Comparison of ENCODE assay signal across 8 mouse cellular contexts in genomic region chr13:95618309-95618712, GRCm38 (mm10). TPM values are rescaled to one million over a fixed set of nuclear protein-coding genes. Genes with fewer than 3 reads are reported as not detected.
A peak's percentile ranks its signal among the peaks of the same experiment; 100 is the strongest.
DNase-seq lines count a peak whose midpoint lies in the region; ATAC-seq and TF ChIP-seq lines count a peak whose summit lies in the region.

Gene F2r (minus strand): TSS chr13:95618487.

- peak; percentile 90 for ATAC-seq in forebrain, postnatal 0 days
- peak; percentile 93 for ATAC-seq in lung, postnatal 0 days

- H3K4me3 ChIP-seq in cerebellum, adult 2 months (replicated peaks; ENCODE audit: insufficient read depth, low read depth, low read length) = peak within 1 kb of the TSS; percentile 86
- peak within 1 kb of the TSS; percentile 62 for H3K4me3 ChIP-seq in forebrain, postnatal 0 days (ENCODE audit: low read depth, low read length)
- peak within 1 kb of the TSS; percentile 88 for H3K4me3 ChIP-seq in lung, postnatal 0 days (ENCODE audit: low read depth, low read length)

- 0 out of 2 replicates have a peak, but pooled peaks cover 3% of the 10 kb centered on the region for H3K4me1 ChIP-seq in cerebellum, adult 2 months (ENCODE audit: control insufficient read depth, insufficient read depth, low read length)
- H3K4me1 ChIP-seq in forebrain, postnatal 0 days (ENCODE audit: insufficient read depth) = peaks cover 5% of the 10 kb centered on the region; the same call in 1 of the 2 replicates
- peaks cover 5% of the 10 kb centered on the region; the same call in 1 of the 2 replicates for H3K4me1 ChIP-seq in lung, postnatal 0 days (ENCODE audit: insufficient read depth, low read depth, low read length)

- H3K27ac ChIP-seq in cerebellum, adult 2 months (ENCODE audit: insufficient read depth, low read length) = no peak within 1 kb of the TSS
- peak within 1 kb of the TSS; percentile 42 for H3K27ac ChIP-seq in forebrain, postnatal 0 days (ENCODE audit: low read depth, low read length)
- peak within 1 kb of the TSS; percentile 91 for H3K27ac ChIP-seq in lung, postnatal 0 days (ENCODE audit: low read length)

- TF ChIP-seq CTCF in cerebellum, adult 2 months (IDR thresholded peaks at IDR 0.05; ENCODE audit: borderline replicate concordance, insufficient read depth, low read depth, low read length) = no peak
- no peak for TF ChIP-seq CTCF in forebrain, postnatal 0 days (IDR thresholded peaks at IDR 0.05; ENCODE audit: low read depth)
- TF ChIP-seq CTCF in lung, postnatal 0 days (IDR thresholded peaks at IDR 0.05) = no peak

- WGBS in cerebellum, adult 2 months = under 1% methylated on average over 42 of the region's 42 CpGs
- 2% methylated on average over 42 of the region's 42 CpGs for WGBS in forebrain, postnatal 0 days
- WGBS in lung, postnatal 0 days = under 1% methylated on average over 34 of the region's 42 CpGs

- peak within 1 kb of the TSS; percentile 71 for H3K9ac ChIP-seq in forebrain, postnatal 0 days
- peak within 1 kb of the TSS; percentile 91 for H3K9ac ChIP-seq in lung, postnatal 0 days (replicated peaks; ENCODE audit: low read depth)

- no peaks in the 10 kb centered on the region for H3K36me3 ChIP-seq in forebrain, postnatal 0 days (ENCODE audit: insufficient read depth)
- H3K36me3 ChIP-seq in lung, postnatal 0 days (ENCODE audit: insufficient read depth, low read length) = no peaks in the 10 kb centered on the region

- H3K27me3 ChIP-seq in cerebellum, adult 2 months (ENCODE audit: control insufficient read depth, insufficient read depth, low read length) = no peaks in the 10 kb centered on the region; the same call in none of the 2 replicates
- H3K27me3 ChIP-seq in forebrain, postnatal 0 days (ENCODE audit: insufficient read depth, low read length) = no peaks in the 10 kb centered on the region
- no peaks in the 10 kb centered on the region for H3K27me3 ChIP-seq in lung, postnatal 0 days (replicated peaks; ENCODE audit: insufficient read depth, low read length)

- peak within 1 kb of the TSS; percentile 90 for H3K4me2 ChIP-seq in forebrain, postnatal 0 days (ENCODE audit: low read depth)
- H3K4me2 ChIP-seq in lung, postnatal 0 days (replicated peaks; ENCODE audit: low read depth, low read length) = peak within 1 kb of the TSS; percentile 89

- no peaks in the 10 kb centered on the region for H3K9me3 ChIP-seq in forebrain, postnatal 0 days (ENCODE audit: low read length)
- no peaks in the 10 kb centered on the region for H3K9me3 ChIP-seq in lung, postnatal 0 days (ENCODE audit: low read length)

- TF ChIP-seq POLR2A in cerebellum, adult 2 months (IDR thresholded peaks at IDR 0.05; ENCODE audit: borderline replicate concordance, insufficient read depth, low read length) = no peak

- peak; percentile 56 for DNase-seq in MEL-GATA-1-ER (ENCODE audit: extremely low read depth, low read depth)
- peak; percentile 53 to 57 for DNase-seq in cerebellum, adult 2 months
- DNase-seq in forebrain, postnatal 0 days = peak; percentile 86
- DNase-seq in heart, postnatal 4 days = peak; percentile 92
- DNase-seq in layer of hippocampus, postnatal 10 days (ENCODE audit: low spot score in 2 of 2) = peak; percentile 64 to 82
- DNase-seq in lung, postnatal 0 days (ENCODE audit: low spot score) = peak; percentile 94
- DNase-seq in ovary, adult 18-20 months (ENCODE audit: low spot score) = peak; percentile 67
- peak; percentile 90 for DNase-seq in thymus, postnatal 0 days (ENCODE audit: low spot score)

- TF ChIP-seq EP300 in lung, postnatal 0 days (IDR thresholded peaks at IDR 0.05) = no peak

RNA-seq across cellular contexts. Expression of gene F2r, which starts in this region (rescaled TPM):
- 4.3 and 4.4 TPM in 2 replicates for polyA plus RNA-seq in cerebellum, adult 2 months (2012; rRNA removed)
- total RNA-seq in forebrain, postnatal 0 days (2014; rRNA removed) = 28.4 and 41.7 TPM in 2 replicates
- polyA plus RNA-seq in forebrain, postnatal 0 days (2015; fragmentation: Nextera tagmentation; extraction: Ambion mirVana) = 20.1 and 28.0 TPM in 2 replicates
- 10 to 100 TPM; 66.3 to 72.7 TPM for total RNA-seq in heart, postnatal 4 days (2021)
- total RNA-seq in layer of hippocampus, postnatal 10 days (2021) = 10 to 100 TPM; 12.2 to 12.9 TPM
- 118 and 134 TPM in 2 replicates for polyA plus RNA-seq in lung, postnatal 0 days (2015; fragmentation: Nextera tagmentation; extraction: Ambion mirVana)
- polyA plus RNA-seq in thymus, postnatal 0 days (2015; fragmentation: Nextera tagmentation; extraction: Ambion mirVana) = 24.9 and 27.2 TPM in 2 replicates
